Mouse (Mus musculus): Measurements from ENCODE around the gene Stk26. TPM values are rescaled to one million over a fixed set of nuclear protein-coding genes. Genes with fewer than 3 reads are reported as not detected.
A peak's percentile ranks its signal among the peaks of the same experiment; 100 is the strongest.

The Stk26 gene
- polyA plus RNA-seq, 1 experiment from 2014 or later, result 4.0 TPM

- ATAC-seq (ENCODE audit: insufficient read depth), result peak; percentile 61; the same call in 1 of the 2 replicates
These were observed 86.2 kb downstream of the Stk26 start for GRCm38 (mm10) chrX:50926893-50927545.

GRCm38 (mm10) chrX:50930309-50930708 lies 89.5 kb downstream of the Stk26 start:
- no peaks in the 10 kb centered on the region for H3K36me3 ChIP-seq (replicated peaks)
- H3K4me1 ChIP-seq (replicated peaks), result no peaks in the 10 kb centered on the region
- H3K9ac ChIP-seq, result no peak overlapping the region
- H3K4me2 ChIP-seq, result no peak overlapping the region
- H3K27ac ChIP-seq (replicated peaks), result no peak overlapping the region
- H3K9me3 ChIP-seq (replicated peaks), result no peaks in the 10 kb centered on the region
- H3K4me3 ChIP-seq (replicated peaks), result no peak overlapping the region
- no peaks in the 10 kb centered on the region; the same call in 1 of the 2 replicates for H3K27me3 ChIP-seq
- ATAC-seq (ENCODE audit: insufficient read depth), result no peak
- WGBS (ENCODE audit: insufficient replicate concordance), result 24% methylated on average over 3 of the region's 3 CpGs

More at GRCm38 (mm10) chrX:50926893-50927545, 86.2 kb downstream of the Stk26 start:
- peak overlapping the region; percentile 37 for H3K4me2 ChIP-seq
- H3K27me3 ChIP-seq, result no peaks in the 10 kb centered on the region
- no peaks in the 10 kb centered on the region for H3K36me3 ChIP-seq (replicated peaks)
- no peak overlapping the region for H3K9ac ChIP-seq
- 35% methylated on average over 10 of the region's 10 CpGs for WGBS (ENCODE audit: insufficient replicate concordance)
- H3K4me1 ChIP-seq (replicated peaks), result 0 out of 2 replicates have a peak, but pooled peaks cover 2% of the 10 kb centered on the region
- no peaks in the 10 kb centered on the region for H3K9me3 ChIP-seq (replicated peaks)
- H3K27ac ChIP-seq (replicated peaks), result no peak overlapping the region
- H3K4me3 ChIP-seq (replicated peaks), result no peak overlapping the region

- H3K4me3 ChIP-seq (replicated peaks), result no peak overlapping the region
- no peaks in the 10 kb centered on the region for H3K36me3 ChIP-seq (replicated peaks)
- H3K27me3 ChIP-seq, result no peaks in the 10 kb centered on the region; the same call in 1 of the 2 replicates
- no peak overlapping the region for H3K4me2 ChIP-seq
- 54% methylated on average over 3 of the region's 3 CpGs for WGBS (ENCODE audit: insufficient replicate concordance)
- no peak overlapping the region for H3K9ac ChIP-seq
- H3K9me3 ChIP-seq (replicated peaks), result no peaks in the 10 kb centered on the region
- no peak overlapping the region for H3K27ac ChIP-seq (replicated peaks)
- no peak for ATAC-seq (ENCODE audit: insufficient read depth)
- no peaks in the 10 kb centered on the region for H3K4me1 ChIP-seq (replicated peaks)
These were observed 96.3 kb downstream of the Stk26 start for GRCm38 (mm10) chrX:50937117-50937516.

DNA sequence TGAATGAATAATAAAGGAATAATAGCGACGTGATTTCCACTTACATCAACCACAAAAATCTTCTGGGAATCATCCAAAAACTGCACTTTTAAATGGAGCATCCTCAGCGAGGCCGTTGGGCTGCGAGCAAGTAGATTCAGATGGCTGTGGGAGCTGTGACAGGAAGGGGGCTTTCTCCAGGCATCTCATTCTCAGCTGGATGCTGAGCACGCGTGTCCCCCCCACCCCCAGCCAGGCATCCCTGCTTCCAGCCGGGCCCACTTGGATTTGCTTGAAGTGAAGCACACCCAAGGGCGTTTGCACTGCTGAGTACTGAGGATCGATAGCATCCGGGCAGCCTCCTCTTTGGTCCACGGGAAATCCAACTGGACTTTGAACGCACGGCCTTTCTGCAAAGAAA lies 101.8 kb downstream of the Stk26 start, which contains the start of gene Frmd7:
Frmd7 (minus strand) TSS at position 101 of the 400 bp plus-strand sequence.
- Histone ChIP-seq H3K9ac (no peak within 1 kb of the TSS), H3K9me3 (replicated peaks) (no peaks in the 10 kb centered on the region), H3K4me1 (replicated peaks) (no peaks in the 10 kb centered on the region), H3K4me3 (replicated peaks) (no peak within 1 kb of the TSS), H3K4me2 (no peak within 1 kb of the TSS), H3K27me3 (no peaks in the 10 kb centered on the region), H3K36me3 (replicated peaks) (no peaks in the 10 kb centered on the region), H3K27ac (replicated peaks) (no peak within 1 kb of the TSS)
- WGBS (ENCODE audit: insufficient replicate concordance), result 62% methylated on average over 14 of the region's 14 CpGs
- no peak for ATAC-seq (ENCODE audit: insufficient read depth)

Other genes starting within 250 kb of the Stk26 start
- gene Frmd7, start 101.7 kb downstream of the Stk26 start, polyA plus RNA-seq (2015; fragmentation: Nextera tagmentation; extraction: Ambion mirVana), result not detected in 2 replicates
- 7.9 and 8.1 TPM in 2 replicates for gene Rap2c, start 177.0 kb downstream of the Stk26 start, polyA plus RNA-seq (2015; fragmentation: Nextera tagmentation; extraction: Ambion mirVana)

Measured in liver, embryonic 15.5 days (tissue).